Mouse (Mus musculus): ENCODE data around the gene Ccdc88b.
"Not testable (repeated sequence)": the region's sequence is repeated elsewhere in the genome, so short reads cannot be mapped to it uniquely, and the experiment has no call there.

Gene Ccdc88b

DNA sequence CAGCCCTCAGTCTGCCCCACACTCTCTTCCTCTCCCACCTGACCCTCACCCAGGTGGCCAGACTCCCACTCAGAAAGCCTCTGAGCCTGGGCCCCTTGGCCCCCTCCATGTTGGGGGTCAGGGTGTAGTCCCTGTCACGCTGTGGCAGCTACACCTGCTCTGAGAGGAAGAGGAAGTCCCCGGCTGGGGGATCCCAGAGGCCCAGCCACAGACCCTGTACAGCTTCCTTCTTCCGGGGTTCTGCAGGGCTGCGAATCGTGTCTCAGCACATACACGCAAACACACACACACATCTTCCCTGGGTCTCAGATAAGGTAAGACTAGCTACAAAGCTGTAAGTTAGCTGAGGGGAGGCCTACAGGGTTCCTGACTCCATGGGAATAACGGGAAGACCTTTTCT lies at the start of gene Ccdc88b:
Ccdc88b (minus strand) TSS at position 181 of the 400 bp plus-strand sequence.
- DNase-seq = no peak

GRCm38 (mm10) chr19:6907094-6907493 lies 49.1 kb upstream of the Ccdc88b start:
- DNase-seq = no peak

DNA sequence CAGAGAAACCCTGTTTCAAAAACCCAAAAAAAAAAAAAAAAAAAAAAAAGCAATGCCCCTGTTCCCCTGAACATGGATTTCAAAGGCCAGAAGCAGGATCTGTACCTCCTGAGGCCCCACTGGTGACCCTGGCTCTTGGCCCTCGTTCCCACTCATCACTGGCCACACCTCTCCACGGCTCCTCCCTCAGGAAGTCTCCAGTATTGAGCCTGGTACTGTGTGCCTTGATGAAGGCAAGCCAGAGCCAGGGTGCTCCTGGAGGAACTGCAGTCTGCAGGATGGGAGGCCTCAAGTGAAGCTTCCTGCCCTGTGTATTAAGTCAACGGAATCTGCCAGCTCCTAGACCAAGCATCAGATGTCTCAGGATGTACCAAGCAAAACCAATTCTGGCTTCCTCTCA lies 48.2 kb upstream of the Ccdc88b start:
- DNase-seq = peak; percentile 40

DNA sequence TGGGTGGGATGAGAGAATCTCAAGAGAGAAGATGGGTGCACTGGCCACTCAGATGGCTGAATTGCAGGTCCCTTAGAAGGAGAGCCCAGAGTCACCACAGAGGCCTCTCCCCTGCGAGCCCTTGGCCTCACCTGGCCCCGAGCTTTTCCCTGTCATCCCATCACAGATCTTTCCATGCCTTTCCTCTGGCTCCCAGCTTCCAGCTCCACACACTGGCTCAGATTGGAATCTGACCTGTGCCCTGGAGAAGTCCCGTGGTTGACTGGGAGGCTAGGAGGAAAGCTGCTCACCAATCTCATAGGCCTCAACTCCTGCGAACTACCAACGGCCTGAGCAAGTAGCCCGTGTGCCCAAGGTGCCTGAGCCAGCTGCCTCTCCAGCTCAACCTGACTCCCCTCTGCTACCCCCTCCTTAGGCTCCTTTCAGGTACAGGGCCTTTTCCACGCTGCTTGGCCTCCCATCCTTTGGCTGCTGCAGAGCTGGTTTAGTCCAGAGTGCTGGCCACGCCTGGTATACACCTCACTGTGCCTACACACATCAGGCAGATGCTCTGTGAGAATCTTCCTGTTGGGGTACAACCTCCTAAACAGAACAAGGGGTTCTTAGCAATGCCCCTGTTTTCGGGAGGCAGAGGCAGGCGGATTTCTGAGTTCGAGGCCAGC lies 47.6 kb upstream of the Ccdc88b start:
- DNase-seq = no peak

DNA sequence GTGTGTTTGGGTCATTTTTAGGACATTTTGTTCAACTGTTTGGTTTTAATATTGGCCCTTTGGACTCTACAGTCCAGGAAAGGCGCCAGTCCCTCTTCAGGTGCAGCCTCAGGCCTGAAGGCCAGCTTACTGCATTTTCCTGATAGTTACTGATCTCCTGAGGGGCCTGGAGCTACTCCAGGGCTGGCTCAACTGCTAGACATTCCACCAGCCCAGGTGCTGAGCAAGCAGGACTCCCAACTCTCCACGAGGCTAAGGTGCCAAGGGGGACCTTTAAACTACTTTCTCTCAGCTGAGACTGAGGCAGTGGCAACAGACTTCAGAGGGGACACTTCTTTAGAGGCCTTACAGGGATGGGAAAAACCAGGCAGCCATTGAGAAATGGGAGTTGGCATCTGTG lies 46.8 kb upstream of the Ccdc88b start:
- peak; percentile 72 for DNase-seq

DNA sequence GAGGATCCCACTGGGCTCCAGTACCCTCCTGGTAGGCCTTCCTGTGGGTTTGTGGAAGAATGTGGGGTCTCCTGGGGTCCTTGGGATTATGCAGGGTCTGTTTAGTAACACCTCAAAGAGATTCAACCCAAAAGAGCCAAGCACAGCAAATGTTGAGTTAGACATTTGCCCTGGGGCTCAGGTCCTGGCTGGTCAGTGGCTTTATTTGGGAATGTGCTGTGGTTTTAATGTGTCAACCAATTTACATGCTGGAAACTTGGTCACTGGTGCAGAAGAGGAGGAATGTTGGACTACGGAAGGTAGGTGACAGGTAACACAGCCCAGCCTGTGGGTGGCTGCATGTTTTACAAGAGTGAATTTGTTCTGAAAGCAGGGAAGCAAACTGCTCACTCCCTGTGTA lies 45.0 kb upstream of the Ccdc88b start:
- peak; percentile 44 for DNase-seq

DNA sequence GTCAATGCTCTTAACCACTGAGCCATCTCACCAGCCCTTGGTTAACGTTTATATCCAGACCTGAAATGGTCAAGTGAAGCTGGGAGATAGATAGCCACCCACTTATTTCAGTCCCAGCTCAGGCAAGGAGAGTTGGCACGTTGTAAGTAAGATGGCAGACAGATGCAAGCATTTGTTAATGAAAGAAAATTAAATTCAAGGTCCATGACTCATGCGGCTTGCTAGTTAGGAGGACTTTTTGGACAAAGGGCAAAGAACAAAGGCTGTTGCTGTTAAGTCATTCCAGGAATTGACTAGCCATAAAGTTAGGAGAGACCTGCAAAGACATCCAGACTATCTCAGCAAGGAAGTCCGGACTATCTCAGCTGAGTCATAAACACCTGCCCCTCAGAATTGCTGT lies 41.6 kb upstream of the Ccdc88b start:
- no peak for DNase-seq

- not testable (repeated sequence) for DNase-seq
Measured at GRCm38 (mm10) chr19:6895608-6896305, 37.7 kb upstream of the Ccdc88b start.

DNA sequence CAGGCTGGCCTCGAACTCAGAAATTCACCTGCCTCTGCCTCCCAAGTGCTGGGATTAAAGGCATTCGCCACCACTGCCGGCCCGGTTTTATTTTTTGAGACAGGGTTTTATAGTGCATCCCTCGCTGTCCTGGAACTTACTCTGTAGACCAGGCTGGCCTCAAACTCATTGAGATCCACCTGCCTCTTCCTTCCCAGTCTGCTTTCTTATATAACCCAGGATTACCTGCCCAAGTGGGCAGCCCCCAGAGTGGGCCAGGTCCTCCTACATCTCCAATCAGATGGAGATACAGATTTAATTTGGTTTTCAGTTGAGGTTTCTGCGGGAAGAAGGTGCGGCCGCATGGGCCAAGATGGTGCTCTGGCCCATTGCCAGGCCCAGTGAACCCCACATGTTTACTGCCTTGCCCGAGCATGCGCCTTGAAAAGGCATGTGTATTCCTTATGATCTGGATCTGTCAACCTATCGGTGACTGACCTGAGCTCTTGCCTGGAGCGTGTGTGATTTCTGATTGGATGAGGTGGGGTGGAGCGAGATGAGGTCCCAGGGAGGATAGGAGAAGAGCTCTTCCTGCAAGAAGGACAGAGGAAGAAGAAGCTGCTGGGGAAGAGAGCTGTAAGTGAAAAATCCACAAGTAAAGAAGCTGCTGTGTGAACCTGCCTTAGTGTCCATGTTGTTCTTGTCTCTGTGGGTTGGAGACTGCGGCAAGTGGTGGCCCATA lies 35.9 kb upstream of the Ccdc88b start:
- no peak for DNase-seq

- peak; percentile 28 for DNase-seq
Measured at GRCm38 (mm10) chr19:6892512-6892911, 34.5 kb upstream of the Ccdc88b start.

DNA sequence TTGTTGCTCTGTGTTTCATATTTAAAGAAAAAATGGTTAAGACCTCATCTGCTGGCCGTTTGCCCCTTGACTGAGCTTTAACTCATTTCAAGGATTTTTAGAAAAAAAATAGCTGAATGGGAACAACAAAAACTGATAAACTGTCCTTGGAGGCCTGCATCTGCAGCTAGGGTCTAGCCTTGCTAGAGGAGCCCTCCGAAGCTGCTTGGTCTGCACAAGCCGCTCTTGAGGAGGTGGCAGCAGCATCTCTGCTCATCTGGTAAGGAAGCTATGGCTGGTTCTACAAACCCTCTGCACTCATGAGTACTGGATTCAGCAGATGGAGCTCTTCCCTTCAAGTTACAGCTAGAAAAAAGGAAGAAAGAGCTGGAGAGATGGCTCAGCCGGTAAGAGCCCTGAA lies 20.0 kb upstream of the Ccdc88b start:
- no peak for DNase-seq

DNA sequence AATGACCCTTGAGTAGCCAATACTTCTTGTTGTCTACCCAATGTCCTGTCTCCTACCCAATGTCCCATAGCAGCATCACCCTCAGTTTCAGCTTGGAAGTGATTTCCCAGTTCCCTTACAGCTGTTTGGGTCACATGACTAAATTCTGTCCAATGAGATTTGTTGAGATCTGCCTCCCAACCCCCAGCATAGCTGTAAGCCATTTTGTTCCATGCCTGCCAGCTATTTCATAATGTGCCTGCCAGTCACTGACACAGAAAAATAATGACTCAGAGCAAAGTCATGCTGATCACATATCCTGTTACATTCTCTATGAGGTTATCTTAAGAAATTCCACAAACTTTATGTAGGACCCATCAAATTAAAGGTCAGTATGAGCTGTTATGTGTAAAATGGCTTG lies 18.8 kb upstream of the Ccdc88b start:
- DNase-seq = no peak

GRCm38 (mm10) chr19:6875834-6876233 lies 17.8 kb upstream of the Ccdc88b start:
- no peak for DNase-seq

- DNase-seq = no peak
Measured at GRCm38 (mm10) chr19:6874257-6874656, 16.2 kb upstream of the Ccdc88b start.

GRCm38 (mm10) chr19:6872701-6873100 lies 14.7 kb upstream of the Ccdc88b start:
- DNase-seq = no peak

GRCm38 (mm10) chr19:6871574-6872271 lies 13.7 kb upstream of the Ccdc88b start:
- peak; percentile 81 for DNase-seq

- DNase-seq = peak; percentile 75
Measured at GRCm38 (mm10) chr19:6869355-6869754, 11.3 kb upstream of the Ccdc88b start.

- DNase-seq = no peak
Measured at GRCm38 (mm10) chr19:6861451-6861850, 3.4 kb upstream of the Ccdc88b start.

DNA sequence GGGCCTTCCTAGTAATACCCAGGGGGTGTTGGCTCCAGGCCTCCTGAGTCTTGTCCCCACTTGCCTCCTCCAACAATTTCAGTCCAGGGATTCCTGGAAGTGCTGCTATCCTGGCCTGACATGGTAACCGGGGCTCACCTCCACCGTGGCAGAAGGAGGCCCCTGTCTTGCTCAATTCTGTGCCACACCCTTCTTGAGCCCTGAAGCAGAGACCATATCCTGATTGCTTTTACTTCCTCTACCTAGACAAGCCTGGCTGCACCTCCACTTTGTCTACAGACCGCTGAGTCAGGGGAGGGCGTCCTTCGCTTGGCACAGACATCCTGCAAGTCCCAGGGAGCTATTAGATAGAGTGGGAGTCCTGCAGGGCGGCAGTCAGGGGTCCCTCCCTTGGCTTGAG lies 2.7 kb upstream of the Ccdc88b start:
- DNase-seq = no peak

DNA sequence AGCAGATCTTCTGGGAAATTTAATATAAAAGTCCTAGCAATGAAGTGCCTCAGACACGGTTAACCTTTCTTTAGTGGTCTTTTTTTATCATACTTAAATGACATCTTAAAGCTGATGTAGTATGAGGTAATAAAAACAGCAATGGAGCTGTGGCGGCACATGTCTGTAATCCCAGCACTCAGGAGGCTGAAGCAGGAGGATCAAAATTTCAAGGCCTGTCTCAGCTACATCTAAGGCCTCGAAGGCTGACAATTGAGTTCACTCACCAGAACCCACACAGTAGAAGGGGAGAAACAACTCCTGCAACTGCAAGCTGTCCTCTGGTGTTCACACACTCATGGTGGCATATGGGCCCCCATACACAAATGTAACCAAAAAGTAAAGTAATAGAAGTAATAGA lies 2.0 kb upstream of the Ccdc88b start:
- no peak for DNase-seq

GRCm38 (mm10) chr19:6859032-6859651 lies 1.1 kb upstream of the Ccdc88b start:
- DNase-seq = no peak

DNA sequence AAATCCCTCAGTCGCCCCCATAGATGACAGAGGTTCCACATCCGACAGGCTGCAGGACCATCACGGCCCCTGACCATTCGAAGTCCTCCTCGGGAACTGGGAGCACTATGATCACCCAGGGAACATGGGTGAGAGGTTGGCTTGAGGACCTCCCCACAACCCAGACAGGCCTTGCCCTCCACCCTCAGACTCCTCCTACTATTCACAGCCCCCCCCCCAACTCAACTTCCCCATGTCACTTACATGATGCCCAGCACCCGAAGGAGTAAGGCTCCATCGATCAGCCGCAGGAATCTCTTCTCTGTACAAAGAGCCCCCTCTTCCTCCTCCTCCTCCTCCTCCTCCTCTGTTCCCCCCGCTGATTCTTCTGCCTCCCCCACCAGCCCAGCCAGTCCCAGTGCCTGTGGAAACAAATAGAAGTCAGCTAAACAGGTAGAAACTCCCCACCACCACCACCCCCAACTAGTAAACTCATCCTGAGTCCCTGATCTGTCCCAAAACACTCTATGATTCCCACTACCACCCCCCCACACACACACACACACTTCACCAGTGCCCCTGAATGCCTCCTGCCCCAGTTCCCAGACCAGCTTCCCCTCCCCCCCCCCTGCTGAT lies 513 bp downstream of the Ccdc88b start:
- no peak for DNase-seq

- no peak for DNase-seq
Measured at GRCm38 (mm10) chr19:6857003-6857360, 1.0 kb downstream of the Ccdc88b start.
